Mouse (Mus musculus): ENCODE measurements around the gene Krt34.

Krt34 gene

GRCm38 (mm10) chr11:99999091-99999490, 42.3 kb downstream of the Krt34 start:
- DNase-seq (ENCODE audit: low spot score), result no peak

GRCm38 (mm10) chr11:99994384-99994661, 47.0 kb downstream of the Krt34 start:
- no peak for DNase-seq (ENCODE audit: low spot score)

GRCm38 (mm10) chr11:99993620-99994383, 47.6 kb downstream of the Krt34 start, which contains the start of gene Krtap17-1:
Gene Krtap17-1 (minus strand): TSS chr11:99993994.
- no peak for DNase-seq (ENCODE audit: low spot score)

DNA sequence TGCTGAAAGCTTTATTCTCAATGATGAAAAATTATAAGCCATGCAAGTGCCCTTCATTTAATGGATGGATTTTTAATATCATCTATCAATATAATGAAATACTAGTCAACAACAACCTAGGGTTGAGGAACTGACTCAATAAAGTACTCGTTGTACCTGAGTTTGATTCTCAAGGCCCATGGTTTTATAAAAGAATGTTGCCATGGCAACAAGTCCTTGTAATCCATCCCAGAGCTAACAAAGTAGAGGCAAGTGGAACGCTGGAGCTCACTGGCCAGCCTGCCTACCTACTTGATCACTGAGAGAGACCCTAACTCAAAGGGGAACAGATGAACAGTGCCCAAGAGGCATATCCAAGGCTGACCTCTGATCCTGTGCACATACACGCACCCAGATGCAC, 50.8 kb downstream of the Krt34 start:
- no peak for DNase-seq (ENCODE audit: low spot score)

GRCm38 (mm10) chr11:99989881-99990405, 51.4 kb downstream of the Krt34 start:
- DNase-seq (ENCODE audit: low spot score), result no peak

DNA sequence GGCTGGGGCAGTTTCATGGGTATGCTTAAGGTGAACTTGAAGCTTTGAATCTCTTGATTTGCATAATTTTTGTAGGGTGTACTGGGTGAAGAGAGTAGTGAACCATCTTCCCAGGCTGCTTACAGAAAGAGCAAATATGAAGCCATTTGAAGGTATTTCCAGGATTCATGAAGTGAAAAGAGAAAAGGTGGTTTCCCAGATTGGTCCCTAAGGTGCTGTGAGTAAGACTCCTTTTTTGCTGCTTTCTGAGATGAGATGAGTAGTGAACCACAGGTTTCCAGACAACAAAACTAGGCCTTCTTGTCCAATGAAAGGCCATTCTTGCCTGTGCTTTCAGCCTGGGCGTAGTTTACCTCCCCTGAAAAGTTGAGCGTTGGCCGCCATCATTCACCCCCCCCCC, 52.8 kb downstream of the Krt34 start:
- DNase-seq (ENCODE audit: low spot score), result no peak

Data from ovary, postnatal 10 days (tissue).